Mouse (Mus musculus): ENCODE data around the gene Myo16.

- peak; percentile 56; the same call in 1 of the 2 replicates for TF ChIP-seq CTCF (IDR thresholded peaks at IDR 0.05; ENCODE audit: borderline replicate concordance, insufficient read depth, low read length)
- no peak for TF ChIP-seq POLR2A (IDR thresholded peaks at IDR 0.05; ENCODE audit: low read depth, low read length)
Measured at GRCm38 (mm10) chr8:10574096-10574495, 420.4 kb downstream of the Myo16 start.
